Mouse (Mus musculus): Measurements from ENCODE around the gene Slc45a3. TPM values are rescaled to one million over a fixed set of nuclear protein-coding genes. Genes with fewer than 3 reads are reported as not detected.
A peak's percentile ranks its signal among the peaks of the same experiment; 100 is the strongest.

Gene Slc45a3
- polyA plus RNA-seq, 1 experiment: 5.7 TPM

- no peak overlapping the region for H3K4me3 ChIP-seq (ENCODE audit: control insufficient read depth, low read depth, low read length)
- H3K27ac ChIP-seq (ENCODE audit: control insufficient read depth, insufficient read depth, low read depth, low read length): no peak overlapping the region
- H3K4me1 ChIP-seq (ENCODE audit: control insufficient read depth, insufficient read depth, low read length): peaks cover 14% of the 10 kb centered on the region
- H3K27me3 ChIP-seq (ENCODE audit: control insufficient read depth, insufficient read depth, low read length): no peaks in the 10 kb centered on the region
- H3K36me3 ChIP-seq (ENCODE audit: control insufficient read depth, insufficient read depth, low read length): no peaks in the 10 kb centered on the region
- TF ChIP-seq CTCF (IDR thresholded peaks at IDR 0.05; ENCODE audit: control insufficient read depth, insufficient read depth, insufficient replicate concordance, low read depth, low read length) (no peak), POLR2A (IDR thresholded peaks at IDR 0.05; ENCODE audit: control insufficient read depth, low read depth, low read length) (no peak)
Observed at GRCm38 (mm10) chr1:131965818-131966217, 3.1 kb downstream of the Slc45a3 start.

DNA sequence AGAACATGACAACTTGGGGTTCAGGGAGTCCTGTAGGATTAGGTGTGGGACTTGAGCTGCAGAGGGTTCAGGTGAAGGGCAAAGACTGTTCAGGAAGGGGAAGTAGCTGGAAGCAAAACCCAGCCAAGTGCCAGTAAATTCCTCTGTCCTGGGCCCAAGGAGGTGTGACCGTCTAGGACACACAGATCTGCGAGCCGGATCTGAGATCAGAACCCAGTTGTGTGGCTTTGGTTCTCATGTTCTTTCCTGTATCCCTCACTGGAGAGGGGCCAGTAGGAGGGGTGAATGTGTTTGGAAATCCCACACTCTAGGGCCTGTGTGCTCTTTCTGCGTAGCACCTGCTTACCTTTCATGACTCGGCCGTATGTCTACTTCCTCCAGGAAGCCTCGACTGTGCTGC, 4.6 kb downstream of the Slc45a3 start:
- 0 out of 2 replicates have a peak overlapping the region, but pooled peaks have one; percentile 22 for H3K27ac ChIP-seq (ENCODE audit: control insufficient read depth, insufficient read depth, low read depth, low read length)
- no peak for TF ChIP-seq CTCF (IDR thresholded peaks at IDR 0.05; ENCODE audit: control insufficient read depth, insufficient read depth, insufficient replicate concordance, low read depth, low read length)
- TF ChIP-seq POLR2A (IDR thresholded peaks at IDR 0.05; ENCODE audit: control insufficient read depth, low read depth, low read length): no peak
- no peaks in the 10 kb centered on the region for H3K36me3 ChIP-seq (ENCODE audit: control insufficient read depth, insufficient read depth, low read length)
- peaks cover 13% of the 10 kb centered on the region for H3K4me1 ChIP-seq (ENCODE audit: control insufficient read depth, insufficient read depth, low read length)
- no peak overlapping the region for H3K4me3 ChIP-seq (ENCODE audit: control insufficient read depth, low read depth, low read length)
- no peaks in the 10 kb centered on the region for H3K27me3 ChIP-seq (ENCODE audit: control insufficient read depth, insufficient read depth, low read length)

- Histone ChIP-seq H3K4me1 (ENCODE audit: control insufficient read depth, insufficient read depth, low read length) (peaks cover 4% of the 10 kb centered on the region), H3K4me3 (ENCODE audit: control insufficient read depth, low read depth, low read length) (no peak overlapping the region), H3K36me3 (ENCODE audit: control insufficient read depth, insufficient read depth, low read length) (no peaks in the 10 kb centered on the region), H3K27me3 (ENCODE audit: control insufficient read depth, insufficient read depth, low read length) (no peaks in the 10 kb centered on the region), H3K27ac (ENCODE audit: control insufficient read depth, insufficient read depth, low read depth, low read length) (no peak overlapping the region)
- TF ChIP-seq CTCF (IDR thresholded peaks at IDR 0.05; ENCODE audit: control insufficient read depth, insufficient read depth, insufficient replicate concordance, low read depth, low read length): no peak
- no peak for TF ChIP-seq POLR2A (IDR thresholded peaks at IDR 0.05; ENCODE audit: control insufficient read depth, low read depth, low read length)
Observed at GRCm38 (mm10) chr1:131968556-131968955, 5.8 kb downstream of the Slc45a3 start.

- no peak overlapping the region for H3K27ac ChIP-seq (ENCODE audit: control insufficient read depth, insufficient read depth, low read depth, low read length)
- no peak for TF ChIP-seq CTCF (IDR thresholded peaks at IDR 0.05; ENCODE audit: control insufficient read depth, insufficient read depth, insufficient replicate concordance, low read depth, low read length)
- no peak for TF ChIP-seq POLR2A (IDR thresholded peaks at IDR 0.05; ENCODE audit: control insufficient read depth, low read depth, low read length)
- H3K27me3 ChIP-seq (ENCODE audit: control insufficient read depth, insufficient read depth, low read length): no peaks in the 10 kb centered on the region
- H3K4me1 ChIP-seq (ENCODE audit: control insufficient read depth, insufficient read depth, low read length): no peaks in the 10 kb centered on the region; the same call in none of the 2 replicates
- H3K4me3 ChIP-seq (ENCODE audit: control insufficient read depth, low read depth, low read length): no peak overlapping the region
- H3K36me3 ChIP-seq (ENCODE audit: control insufficient read depth, insufficient read depth, low read length): no peaks in the 10 kb centered on the region
Observed at GRCm38 (mm10) chr1:131968983-131969382, 6.2 kb downstream of the Slc45a3 start.

DNA sequence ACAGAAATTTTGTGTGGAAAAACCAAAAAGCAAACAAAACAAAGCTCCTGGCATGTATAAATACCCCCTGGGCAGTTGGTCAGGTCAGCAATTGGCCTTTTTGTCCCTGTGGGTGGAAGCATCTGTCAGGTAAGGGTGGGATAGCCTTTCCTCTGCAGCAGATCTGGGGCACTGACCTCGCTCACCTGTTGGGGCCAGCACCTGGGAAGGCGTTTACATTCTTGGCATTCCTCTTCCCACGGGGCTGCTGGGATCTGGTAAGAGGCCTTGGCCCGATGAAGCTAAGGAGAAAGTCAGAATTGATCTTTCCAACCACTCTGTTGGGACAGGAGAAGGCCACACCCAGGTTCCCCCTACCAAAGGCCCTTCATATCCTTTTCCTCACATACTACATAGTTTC, 7.1 kb downstream of the Slc45a3 start:
- H3K27me3 ChIP-seq (ENCODE audit: control insufficient read depth, insufficient read depth, low read length): no peaks in the 10 kb centered on the region
- no peaks in the 10 kb centered on the region; the same call in none of the 2 replicates for H3K4me1 ChIP-seq (ENCODE audit: control insufficient read depth, insufficient read depth, low read length)
- no peak overlapping the region for H3K4me3 ChIP-seq (ENCODE audit: control insufficient read depth, low read depth, low read length)
- H3K27ac ChIP-seq (ENCODE audit: control insufficient read depth, insufficient read depth, low read depth, low read length): no peak overlapping the region; the same call in 1 of the 2 replicates
- TF ChIP-seq CTCF (IDR thresholded peaks at IDR 0.05; ENCODE audit: control insufficient read depth, insufficient read depth, insufficient replicate concordance, low read depth, low read length) (no peak), POLR2A (IDR thresholded peaks at IDR 0.05; ENCODE audit: control insufficient read depth, low read depth, low read length) (no peak)
- H3K36me3 ChIP-seq (ENCODE audit: control insufficient read depth, insufficient read depth, low read length): no peaks in the 10 kb centered on the region

DNA sequence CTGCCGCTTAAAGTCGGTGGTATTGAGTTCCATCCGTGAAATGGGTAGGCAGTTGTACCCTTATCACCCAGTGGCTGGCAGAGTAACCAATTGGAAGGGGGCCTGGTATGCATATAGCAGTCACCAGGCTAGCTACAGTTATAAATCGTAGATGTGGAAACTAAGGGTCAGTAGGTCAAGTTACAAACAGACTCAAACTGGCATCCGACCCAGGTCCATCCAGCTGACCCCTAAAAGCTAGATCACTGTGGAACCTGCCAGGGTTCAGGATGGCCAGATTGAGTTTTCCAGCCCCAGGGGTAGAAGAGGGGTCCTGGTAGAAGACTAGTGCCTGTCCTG, 7.5 kb downstream of the Slc45a3 start:
- H3K4me3 ChIP-seq (ENCODE audit: control insufficient read depth, low read depth, low read length): no peak overlapping the region
- H3K27me3 ChIP-seq (ENCODE audit: control insufficient read depth, insufficient read depth, low read length): no peaks in the 10 kb centered on the region
- no peaks in the 10 kb centered on the region for H3K36me3 ChIP-seq (ENCODE audit: control insufficient read depth, insufficient read depth, low read length)
- no peaks in the 10 kb centered on the region; the same call in none of the 2 replicates for H3K4me1 ChIP-seq (ENCODE audit: control insufficient read depth, insufficient read depth, low read length)
- H3K27ac ChIP-seq (ENCODE audit: control insufficient read depth, insufficient read depth, low read depth, low read length): no peak overlapping the region
- TF ChIP-seq CTCF (IDR thresholded peaks at IDR 0.05; ENCODE audit: control insufficient read depth, insufficient read depth, insufficient replicate concordance, low read depth, low read length): no peak
- TF ChIP-seq POLR2A (IDR thresholded peaks at IDR 0.05; ENCODE audit: control insufficient read depth, low read depth, low read length): no peak

DNA sequence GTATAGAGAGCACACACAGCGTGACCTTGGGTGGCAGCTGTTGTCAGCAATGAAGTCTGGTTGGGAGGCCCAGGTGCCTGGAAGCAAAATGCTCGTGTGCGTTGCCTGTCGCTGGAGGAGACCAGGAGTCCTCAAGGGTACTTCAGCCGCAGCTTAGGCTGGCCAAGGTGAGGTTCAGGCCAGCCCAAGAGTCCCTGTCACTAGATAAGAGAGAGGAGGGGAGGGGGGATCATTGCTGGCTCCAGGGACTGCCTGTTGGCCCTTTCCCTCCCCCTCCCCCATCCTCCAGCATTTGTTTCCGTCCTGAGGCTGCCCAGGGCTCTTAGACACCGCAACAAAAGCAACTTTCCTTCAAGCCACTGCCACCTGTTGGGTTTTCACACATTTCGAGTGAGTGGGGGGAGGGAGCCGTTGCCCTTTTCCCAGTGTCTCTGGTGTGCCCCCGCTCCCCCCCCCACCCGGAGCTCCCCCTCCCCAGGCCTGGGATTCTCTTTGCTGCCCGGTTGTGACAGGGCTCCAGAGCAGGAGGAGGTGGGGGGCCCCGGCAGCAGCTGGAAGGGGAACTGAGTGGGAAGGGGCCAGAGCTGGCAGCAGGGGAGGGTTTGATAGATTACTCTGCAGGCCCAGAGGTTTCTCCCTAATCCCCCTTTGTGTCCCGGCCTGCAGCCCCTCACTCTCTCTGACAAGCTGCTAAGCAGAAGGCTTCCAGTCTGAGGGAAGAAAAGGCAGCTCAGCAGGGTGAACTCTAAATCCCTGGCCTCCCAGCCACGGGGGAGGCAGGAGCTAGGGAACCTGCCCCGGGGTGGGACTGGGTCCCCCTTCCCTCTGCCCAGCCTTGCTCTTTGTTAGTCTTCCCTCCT, 8.1 kb downstream of the Slc45a3 start:
- H3K4me3 ChIP-seq (ENCODE audit: control insufficient read depth, low read depth, low read length): no peak overlapping the region
- H3K27ac ChIP-seq (ENCODE audit: control insufficient read depth, insufficient read depth, low read depth, low read length): no peak overlapping the region

More for the DNA sequence above, 8.1 kb downstream of the Slc45a3 start:
- TF ChIP-seq POLR2A (IDR thresholded peaks at IDR 0.05; ENCODE audit: control insufficient read depth, low read depth, low read length): no peak
- no peak for TF ChIP-seq CTCF (IDR thresholded peaks at IDR 0.05; ENCODE audit: control insufficient read depth, insufficient read depth, insufficient replicate concordance, low read depth, low read length)
- no peaks in the 10 kb centered on the region for H3K27me3 ChIP-seq (ENCODE audit: control insufficient read depth, insufficient read depth, low read length)
- H3K36me3 ChIP-seq (ENCODE audit: control insufficient read depth, insufficient read depth, low read length): no peaks in the 10 kb centered on the region
- no peaks in the 10 kb centered on the region; the same call in none of the 2 replicates for H3K4me1 ChIP-seq (ENCODE audit: control insufficient read depth, insufficient read depth, low read length)
